Mouse (Mus musculus): ENCODE data around the gene Sebox.

Gene Sebox

DNA sequence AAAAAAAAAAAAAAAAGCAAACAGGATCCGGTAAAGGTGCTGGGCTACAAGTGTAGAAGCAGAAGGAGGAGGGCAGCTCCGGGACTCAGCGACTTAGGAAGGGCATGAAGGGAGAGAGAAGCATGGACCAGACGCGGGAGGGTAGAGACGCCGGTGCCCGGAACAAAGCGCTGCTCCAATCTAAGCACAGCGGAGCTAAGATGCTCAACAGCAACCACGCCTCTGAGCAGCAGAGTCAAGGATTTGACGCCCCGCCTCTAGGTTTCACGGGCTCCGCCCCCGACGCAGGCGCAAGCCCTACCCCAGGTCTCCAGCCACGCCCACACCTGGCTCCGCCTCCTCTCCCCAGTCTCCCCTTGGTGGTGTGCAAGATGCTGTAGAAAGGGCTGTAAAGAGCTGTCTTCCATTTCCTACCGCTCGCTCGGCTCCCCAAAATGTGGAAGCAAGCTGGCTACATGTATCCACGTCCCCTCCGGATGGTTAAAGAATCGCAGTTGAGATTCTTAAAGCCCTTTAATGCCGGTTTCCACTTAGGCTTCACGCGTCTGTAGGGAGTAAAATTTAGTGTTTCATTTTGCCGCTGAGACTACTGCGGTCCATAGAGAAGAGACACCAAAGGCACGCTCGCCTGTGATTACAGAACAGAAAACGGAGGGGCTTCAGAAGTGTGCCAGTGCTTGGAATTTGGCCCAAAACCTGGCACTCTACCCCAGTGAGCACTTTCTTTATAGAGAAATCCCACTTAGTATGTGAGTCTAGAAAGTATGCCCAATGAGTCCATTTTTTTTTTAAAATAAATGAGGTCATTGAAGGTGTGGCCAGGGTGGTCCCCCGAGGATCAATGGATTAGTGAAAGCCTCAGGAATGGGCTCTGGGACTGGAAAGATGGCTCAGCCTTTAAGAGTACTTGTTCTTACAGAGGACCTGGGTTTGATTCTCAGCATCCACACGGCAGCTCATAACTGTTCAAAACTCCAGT, 5.4 kb upstream of the Sebox start, which contains the start of gene Sarm1:
Gene Sarm1 (minus strand): TSS at position 211 of the 979 bp plus-strand sequence.
- in situ Hi-C loops (cut with MboI; ENCODE audit: unreplicated experiment in 2 of 2) = loop anchor here in 1 of 2 experiments (25.0 kb wide), 1 partner anchor 339 kb away; the partner anchor contains the start of gene Lyrm9

DNA sequence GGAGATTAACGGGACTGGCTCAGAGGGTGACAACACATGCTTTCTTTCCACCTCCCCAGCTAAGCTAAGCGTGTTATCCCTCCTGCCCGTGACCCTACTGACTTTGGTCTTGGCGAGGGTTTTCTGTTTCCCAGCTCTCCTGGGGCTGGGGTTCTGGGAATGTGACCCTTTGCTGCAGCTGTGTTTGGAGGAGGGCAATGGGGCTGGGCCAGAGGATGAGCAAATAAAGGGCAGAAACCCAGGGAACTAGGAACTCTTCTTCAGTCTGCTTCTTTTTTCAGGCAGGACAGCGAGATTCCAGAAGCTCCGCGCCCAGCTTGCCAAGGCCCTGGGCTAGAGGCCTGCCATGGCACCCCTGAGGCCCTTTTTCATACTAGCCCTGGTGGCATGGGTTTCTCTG, 4.2 kb upstream of the Sebox start, which contains the start of gene Vtn:
Gene Vtn (plus strand): TSS at position 88 of the 400 bp plus-strand sequence.
- in situ Hi-C loops (cut with MboI; ENCODE audit: unreplicated experiment in 2 of 2) = loop anchor here in 1 of 2 experiments (25.0 kb wide), 1 partner anchor 338 kb away; the partner anchor contains the start of gene Lyrm9

DNA sequence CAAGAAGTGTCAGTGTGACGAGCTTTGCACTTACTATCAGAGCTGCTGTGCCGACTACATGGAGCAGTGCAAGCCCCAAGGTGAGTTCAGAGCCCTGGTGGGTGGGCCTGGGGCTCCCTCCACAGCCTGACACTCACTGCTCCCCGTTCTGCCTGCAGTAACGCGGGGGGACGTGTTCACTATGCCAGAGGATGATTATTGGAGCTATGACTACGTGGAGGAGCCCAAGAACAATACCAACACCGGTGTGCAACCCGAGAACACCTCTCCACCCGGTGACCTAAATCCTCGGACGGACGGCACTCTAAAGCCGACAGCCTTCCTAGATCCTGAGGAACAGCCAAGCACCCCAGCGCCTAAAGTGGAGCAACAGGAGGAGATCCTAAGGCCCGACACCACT, 3.7 kb upstream of the Sebox start:
- in situ Hi-C loops (cut with MboI; ENCODE audit: unreplicated experiment in 2 of 2) = loop anchor here in 1 of 2 experiments (25.0 kb wide), 1 partner anchor 338 kb away; the partner anchor contains the start of gene Lyrm9

DNA sequence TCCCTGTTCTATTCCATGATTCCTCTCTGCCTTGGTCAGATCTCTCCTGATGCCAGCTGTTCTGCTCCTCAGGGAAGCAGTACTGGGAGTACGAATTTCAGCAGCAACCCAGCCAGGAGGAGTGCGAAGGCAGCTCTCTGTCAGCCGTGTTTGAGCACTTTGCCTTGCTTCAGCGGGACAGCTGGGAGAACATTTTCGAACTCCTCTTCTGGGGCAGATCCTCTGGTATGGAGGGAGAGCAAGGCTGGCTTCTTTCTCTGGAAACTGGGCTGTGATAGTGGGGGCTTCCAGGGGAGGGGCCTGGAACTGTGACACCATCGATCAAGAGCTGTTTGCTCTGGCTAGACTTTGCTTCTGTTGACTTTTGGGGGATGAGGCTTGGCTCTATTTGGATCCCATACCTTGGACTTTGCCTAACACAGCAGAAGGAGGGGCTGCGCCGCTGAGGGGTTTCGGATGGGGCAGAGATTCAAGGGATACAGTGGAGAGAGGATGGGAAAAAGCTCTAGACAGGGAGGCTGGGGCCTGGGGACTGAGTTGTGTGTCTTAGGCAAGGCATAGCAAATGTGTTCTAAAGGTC, 2.5 kb upstream of the Sebox start:
- in situ Hi-C loops (cut with MboI; ENCODE audit: unreplicated experiment in 2 of 2) = no loop called here

DNA sequence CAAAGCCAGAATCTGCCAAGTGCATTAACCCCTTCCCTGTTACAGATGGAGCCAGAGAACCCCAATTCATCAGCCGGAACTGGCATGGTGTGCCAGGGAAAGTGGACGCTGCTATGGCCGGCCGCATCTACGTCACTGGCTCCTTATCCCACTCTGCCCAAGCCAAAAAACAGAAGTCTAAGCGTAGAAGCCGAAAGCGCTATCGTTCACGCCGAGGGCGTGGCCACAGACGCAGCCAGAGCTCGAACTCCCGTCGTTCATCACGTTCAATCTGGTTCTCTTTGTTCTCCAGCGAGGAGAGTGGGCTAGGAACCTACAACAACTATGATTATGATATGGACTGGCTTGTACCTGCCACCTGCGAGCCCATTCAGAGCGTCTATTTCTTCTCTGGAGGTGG, 1.7 kb upstream of the Sebox start:
- in situ Hi-C loops (cut with MboI; ENCODE audit: unreplicated experiment in 2 of 2) = no loop called here

DNA sequence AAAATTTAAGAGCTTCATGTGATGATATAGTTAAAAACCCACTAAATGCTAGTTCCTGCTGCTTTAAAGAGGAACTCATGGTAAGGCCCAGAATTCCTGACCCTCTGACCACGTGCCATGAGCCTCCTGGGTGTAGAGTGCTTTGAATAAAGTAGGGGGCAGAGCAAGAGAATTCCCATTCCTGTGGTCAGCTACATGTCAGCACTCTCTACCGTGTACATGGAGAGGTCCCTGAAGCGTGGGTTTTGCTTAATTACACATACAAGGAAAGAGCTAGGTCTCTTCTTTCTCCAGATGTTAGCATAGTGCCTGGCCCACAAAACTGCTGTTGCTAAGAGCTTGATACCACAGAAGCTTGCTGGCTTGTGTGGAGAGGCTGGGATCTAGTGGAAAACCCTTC, 2.2 kb downstream of the Sebox start:
- in situ Hi-C loops (cut with MboI; ENCODE audit: unreplicated experiment in 2 of 2) = no loop called here

DNA sequence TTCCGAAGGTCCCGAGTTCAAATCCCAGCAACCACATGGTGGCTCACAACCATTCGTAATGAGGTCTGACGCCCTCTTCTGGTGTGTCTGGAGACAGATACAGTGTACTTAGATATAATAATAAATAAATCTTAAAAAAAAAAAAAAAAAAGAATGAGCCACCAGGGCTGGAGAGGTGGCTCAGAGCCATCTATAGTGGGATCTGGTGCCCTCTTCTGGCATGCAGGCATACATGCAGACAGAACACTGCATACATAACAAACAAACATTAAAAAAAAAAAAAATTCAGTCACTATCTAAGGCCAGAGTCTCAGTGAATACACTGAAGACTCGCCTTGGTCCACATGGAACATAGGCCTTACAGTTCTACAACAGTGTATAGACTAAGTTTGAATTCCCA, 5.9 kb downstream of the Sebox start:
- in situ Hi-C loops (cut with MboI; ENCODE audit: unreplicated experiment in 2 of 2) = no loop called here

DNA sequence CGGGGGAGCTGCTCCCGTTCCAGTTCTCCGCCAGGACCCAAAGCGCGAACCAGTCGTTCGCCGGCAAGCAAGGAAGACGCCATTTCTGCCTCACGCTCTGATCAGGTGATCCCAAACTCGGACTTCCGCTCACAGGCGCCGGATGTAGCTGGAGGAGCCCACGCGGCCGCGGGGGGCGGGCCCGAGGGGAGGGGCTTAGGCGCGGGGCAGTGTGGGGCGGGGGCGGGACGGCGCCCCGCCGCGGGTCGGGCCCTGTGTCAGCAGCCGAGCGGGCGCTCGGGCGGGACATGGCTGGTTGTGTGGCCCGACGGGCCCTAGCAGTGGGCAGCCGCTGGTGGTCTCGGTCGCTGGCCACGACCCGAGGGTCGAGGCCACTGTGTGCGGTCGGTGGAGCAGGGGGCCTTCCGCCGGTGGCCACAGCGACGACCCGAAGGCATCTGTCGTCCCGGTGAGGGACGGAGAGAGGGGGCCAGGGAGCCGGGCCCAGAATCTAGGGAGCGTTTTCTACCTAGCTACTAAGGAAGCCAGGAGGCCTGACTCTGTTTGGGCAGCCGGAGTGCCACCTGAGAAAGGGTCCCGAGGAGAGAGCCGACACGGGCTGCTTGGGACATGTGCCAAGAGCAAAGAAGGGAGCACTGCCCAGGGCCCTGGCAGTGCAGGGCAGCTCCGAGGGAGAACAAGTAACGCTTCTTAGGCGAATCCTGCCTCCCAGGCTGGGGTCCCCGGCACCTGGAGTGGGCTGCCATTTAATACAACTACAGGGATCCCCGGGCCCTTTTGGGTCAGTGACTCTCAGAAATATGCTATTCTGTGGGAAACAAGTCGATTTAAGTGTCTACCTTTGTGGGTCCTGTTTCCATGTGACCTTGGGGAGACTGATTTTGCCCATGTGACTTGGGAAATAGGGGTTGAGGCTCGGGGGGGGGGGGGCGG, 9.0 kb downstream of the Sebox start, which contains the start of the genes Tmem199 and Poldip2:
Gene Tmem199 (minus strand): TSS at position 148 of the 933 bp plus-strand sequence.
Gene Poldip2 (plus strand): TSS at position 169 of the 933 bp plus-strand sequence.
- in situ Hi-C loops (cut with MboI; ENCODE audit: unreplicated experiment in 2 of 2) = no loop called here

DNA sequence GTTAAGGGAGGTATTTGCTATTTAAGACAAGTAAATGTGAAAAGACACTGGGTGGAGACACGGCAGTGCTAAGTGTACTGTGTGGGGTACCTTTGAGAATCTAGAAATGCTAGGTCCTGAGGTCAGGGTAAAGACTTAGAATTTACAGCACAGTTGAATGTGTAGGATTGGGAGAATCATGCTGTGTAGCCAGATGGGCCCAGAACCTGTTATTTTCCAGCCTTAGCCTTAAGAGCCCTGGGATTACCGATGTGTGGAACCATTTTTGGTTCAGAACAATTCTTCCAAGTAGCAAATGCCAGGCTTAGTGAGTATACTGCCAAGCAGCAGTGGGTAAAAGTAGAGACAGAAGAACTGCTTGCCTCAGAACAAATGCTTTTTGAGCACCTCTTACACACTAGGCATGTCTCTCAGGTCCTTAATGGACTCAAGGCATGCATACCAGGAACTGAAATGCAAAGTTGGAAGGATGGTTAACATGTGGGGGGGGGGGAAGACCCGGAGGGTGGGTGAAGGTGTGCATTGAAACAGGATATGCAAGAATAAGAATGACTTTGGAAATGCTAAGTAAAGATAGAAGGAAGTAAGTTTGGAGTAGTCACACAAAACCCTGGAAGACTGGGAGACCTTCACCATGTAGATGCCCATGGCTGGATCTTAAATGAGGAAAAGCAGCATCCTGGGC, 10.0 kb downstream of the Sebox start:
- in situ Hi-C loops (cut with MboI; ENCODE audit: unreplicated experiment in 2 of 2) = no loop called here

DNA sequence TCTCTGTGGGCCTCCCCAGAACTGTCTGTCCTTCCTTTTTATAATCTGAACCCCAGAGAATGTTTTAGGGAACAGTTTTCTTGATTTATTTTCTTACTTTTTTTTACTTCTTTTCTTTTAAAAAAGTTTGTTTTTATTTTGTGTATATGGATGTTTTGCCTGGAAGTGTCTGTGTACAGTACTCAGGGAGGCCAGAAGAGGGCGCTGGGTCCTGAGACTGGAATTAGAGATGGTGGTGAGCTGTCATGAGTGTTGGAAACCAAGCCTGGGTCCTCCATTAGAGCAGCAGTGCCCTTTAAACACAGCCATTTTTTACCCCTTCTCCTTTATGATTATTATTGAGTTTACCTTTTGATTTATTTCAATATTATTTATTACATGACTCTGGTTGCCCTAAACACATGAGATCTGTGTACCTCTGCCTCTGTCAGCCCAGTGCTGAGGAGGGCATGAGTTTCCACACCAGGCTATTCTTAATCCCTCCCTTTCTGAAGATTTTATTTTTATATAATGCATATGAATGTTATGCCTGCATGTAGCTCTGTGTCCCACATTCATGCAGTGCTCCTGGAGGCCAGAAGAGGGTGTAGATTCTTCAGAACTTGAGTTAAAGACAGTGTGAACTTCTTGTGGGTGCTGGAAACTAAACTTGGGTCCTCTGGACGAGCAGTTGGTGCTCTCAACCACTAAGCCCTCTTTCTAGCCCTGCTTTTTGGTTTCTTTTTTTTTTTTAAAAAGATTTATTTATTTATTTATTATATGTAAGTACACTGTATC, 12.5 kb downstream of the Sebox start:
- in situ Hi-C loops (cut with MboI; ENCODE audit: unreplicated experiment in 2 of 2) = no loop called here

DNA sequence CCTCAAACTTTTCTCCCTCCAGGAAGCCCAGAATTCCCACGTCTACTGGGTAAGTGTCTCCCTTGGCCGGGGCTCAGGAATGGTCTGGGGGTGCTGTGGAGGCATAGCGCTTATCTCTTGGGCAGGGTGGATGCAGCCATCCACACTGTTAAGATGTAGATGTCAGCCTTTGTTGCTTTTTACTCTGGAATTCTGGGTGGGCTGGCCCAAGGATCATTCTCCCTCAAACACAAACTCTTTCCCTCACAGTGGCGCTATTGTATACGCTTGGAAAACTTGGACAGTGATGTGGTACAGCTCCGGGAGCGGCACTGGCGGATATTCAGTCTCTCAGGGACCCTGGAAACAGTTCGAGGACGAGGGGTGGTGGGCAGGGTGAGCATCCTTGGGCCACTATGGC, 15.7 kb downstream of the Sebox start:
- in situ Hi-C loops (cut with MboI; ENCODE audit: unreplicated experiment in 2 of 2) = no loop called here

DNA sequence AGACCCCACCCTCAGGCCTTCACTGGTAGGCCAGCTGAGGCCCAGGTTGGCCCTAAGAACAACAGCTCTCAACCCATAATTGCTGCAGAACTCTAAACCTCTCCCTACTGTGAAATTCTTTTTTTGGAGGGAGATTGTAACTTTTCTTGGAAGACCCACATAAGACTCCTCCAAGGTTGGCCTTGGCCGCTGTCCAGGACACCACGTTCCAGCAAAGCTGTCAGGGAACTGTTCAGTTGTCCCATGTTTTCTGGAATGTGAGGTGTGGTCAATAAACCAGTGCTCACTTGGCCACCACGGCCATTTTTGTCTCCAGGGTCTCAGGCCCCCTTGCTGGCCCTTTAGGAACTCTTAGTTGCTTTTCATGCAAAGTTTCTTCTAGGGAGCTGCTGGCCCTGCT, 18.6 kb downstream of the Sebox start:
- in situ Hi-C loops (cut with MboI; ENCODE audit: unreplicated experiment in 2 of 2) = no loop called here

DNA sequence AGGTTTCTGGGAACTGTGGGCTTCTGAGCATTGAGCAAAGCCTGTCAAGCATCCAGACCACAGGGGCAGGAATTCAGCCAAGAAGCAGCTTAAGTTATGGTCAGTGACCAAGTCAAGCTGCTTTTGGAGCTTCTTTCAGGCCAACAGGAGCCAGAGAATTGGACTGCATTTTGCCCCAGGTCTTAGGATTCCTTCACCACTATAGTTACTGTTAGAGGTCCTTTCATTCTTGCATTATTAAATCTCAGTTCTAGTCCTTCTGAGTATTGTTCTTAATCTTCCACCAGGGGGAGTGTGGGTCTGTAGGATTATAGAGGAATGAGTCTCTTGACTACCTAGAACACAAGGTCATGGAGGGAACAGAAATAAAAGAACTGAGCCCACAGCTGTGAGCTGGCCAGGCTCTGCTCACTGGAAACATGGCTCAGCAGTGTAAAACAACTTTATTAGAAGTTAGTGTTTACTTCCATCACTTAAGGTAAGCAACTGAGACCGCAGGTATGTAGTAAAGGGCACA, 19.3 kb downstream of the Sebox start:
- in situ Hi-C loops (cut with MboI; ENCODE audit: unreplicated experiment in 2 of 2) = no loop called here

DNA sequence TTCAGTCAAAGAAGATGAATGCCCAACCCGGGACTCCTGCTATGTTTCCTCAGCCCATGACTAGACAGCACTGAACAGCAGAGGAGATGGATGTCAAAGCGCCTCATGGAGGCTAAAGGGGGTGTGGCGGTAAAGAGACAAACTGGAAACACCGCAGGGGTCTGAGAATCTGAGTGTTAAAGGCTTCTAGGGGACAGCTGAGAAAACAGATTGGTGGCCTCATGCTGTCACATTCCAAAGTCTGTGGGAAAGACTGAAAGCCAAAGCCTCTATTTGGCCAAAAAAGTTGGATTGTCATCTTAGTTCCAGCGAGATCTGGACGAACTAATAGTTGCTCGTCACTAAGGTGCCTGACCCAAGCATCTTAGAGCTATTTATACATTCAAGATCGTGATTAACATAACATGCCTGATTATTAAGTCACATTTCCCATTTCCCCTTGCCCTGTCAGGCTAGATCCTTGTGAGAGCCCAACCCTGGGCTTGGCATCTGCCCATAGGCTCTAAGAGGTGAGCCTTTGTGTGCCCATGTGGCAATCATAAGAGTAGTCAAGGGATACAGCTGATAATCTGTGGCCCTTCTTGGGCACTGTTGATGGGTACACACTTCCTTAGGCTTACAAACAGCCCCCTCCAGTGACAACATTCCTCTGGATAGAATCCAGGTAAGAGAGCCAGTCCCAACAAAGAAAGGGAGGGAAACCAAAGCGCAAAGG, 20.2 kb downstream of the Sebox start:
- in situ Hi-C loops (cut with MboI; ENCODE audit: unreplicated experiment in 2 of 2) = no loop called here

DNA sequence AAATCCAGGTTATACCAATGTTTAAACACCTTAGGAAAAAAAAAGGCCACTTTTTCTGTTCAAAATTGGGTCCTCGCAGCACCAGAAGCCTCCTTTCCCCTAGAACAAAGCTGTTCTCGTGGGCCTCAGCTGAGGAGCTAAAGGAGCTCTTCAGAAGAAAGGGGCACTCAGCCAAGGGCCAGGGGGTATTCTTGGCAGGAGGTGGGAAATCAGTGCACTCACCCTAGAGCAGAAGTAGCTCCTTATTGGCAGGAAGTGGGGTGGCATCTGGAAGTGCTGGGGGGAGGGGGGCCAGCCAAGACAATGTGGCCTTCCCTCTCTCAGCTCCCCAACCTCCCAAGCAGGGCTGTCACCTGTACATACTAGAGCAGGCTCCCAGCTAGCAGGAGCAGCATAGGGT, 21.6 kb downstream of the Sebox start:
- in situ Hi-C loops (cut with MboI; ENCODE audit: unreplicated experiment in 2 of 2) = no loop called here

DNA sequence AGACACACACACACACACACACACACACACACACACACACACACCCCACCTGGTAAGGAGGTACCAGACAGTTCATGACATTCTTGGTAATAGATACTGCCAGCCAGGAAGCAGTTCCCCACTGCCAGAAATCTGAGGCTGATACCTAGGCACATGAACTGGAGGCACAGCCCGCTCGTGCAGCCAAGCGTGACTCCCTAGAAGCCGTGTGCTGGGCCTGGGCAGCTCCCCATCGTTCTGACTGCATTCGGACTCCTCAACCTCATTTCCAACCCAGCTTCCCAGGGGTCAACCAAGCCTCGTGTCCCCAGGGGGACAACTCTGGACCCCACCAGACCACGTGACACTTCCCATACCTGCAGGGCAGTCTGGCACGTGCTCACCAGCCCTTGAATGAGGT, 25.5 kb downstream of the Sebox start:
- in situ Hi-C loops (cut with MboI; ENCODE audit: unreplicated experiment in 2 of 2) = no loop called here

DNA sequence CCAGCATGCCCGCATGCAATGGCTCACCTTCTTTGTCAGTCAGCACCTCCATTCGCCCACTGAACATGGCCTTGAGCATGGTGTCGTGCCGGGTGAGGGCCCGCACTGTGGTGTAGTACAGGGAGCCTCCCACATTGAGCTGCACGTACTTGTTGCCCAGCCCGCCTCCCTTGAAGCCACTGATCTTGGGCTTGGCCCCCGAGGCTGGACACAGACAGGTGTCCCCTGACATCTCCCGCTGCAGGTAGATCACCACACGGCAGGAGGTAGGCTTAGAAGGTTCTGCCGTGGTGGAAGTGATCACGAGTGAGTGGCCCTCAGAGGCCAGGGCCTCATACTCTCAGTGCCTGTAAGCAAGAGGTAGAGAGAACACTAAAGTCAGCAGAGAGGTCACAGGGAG, 26.8 kb downstream of the Sebox start:
- in situ Hi-C loops (cut with MboI; ENCODE audit: unreplicated experiment in 2 of 2) = no loop called here

DNA sequence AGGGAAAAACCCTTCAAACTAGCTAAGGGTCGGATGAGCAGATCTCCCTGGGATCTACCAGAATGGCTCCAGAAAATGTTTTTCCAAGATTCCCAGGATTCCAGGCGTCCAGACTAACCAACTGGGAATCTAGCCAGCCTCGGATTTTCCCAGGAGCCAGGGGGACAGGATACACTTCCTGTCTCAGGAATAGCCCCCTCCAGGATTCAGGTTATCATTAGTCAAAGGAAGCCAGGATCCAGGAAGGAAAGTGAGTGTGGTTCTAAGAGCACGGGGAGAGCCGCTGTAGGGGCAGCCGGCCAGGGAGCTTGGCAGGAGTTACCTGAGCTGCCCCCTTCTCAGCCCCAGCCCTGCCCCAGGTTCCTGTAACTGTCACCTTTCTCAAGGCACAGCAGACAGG, 27.8 kb downstream of the Sebox start:
- in situ Hi-C loops (cut with MboI; ENCODE audit: unreplicated experiment in 2 of 2) = no loop called here
